Mouse (Mus musculus) liver, adult 2 months (tissue): Measurements from ENCODE around the gene Fam189a2.

Experiments
- CTCF ChIP-seq: fragments of 200-500 bp; IDR thresholded peaks from 2 replicates; pipeline ENCODE4 v1.5.1; 2011; ENCODE audit warnings: low read depth, low read length, control low read depth
- POLR2A ChIP-seq: fragments of 200-500 bp; IDR thresholded peaks from 2 replicates; pipeline ENCODE4 v1.6.1; 2011; ENCODE audit warnings: low read length, control low read depth; ENCODE audit not compliant: insufficient read depth; ENCODE audit errors: extremely low read depth

GRCm38 (mm10) chr19:23970374-23970773, 60.4 kb downstream of the Fam189a2 start:
- TF ChIP-seq CTCF (no peak), POLR2A (no peak)
